Mouse (Mus musculus) liver, adult 2 months (tissue): Measurements from ENCODE around the gene Trim5.
"Not testable (repeated sequence)": the region's sequence is repeated elsewhere in the genome, so short reads cannot be mapped to it uniquely, and the experiment has no call there.

Source experiments
- CTCF ChIP-seq: fragments of 200-500 bp; IDR thresholded peaks from 2 replicates; pipeline ENCODE4 v1.5.1; 2011; ENCODE audit warnings: low read depth, low read length, control low read depth
- POLR2A ChIP-seq: fragments of 200-500 bp; IDR thresholded peaks from 2 replicates; pipeline ENCODE4 v1.6.1; 2011; ENCODE audit warnings: low read length, control low read depth; ENCODE audit not compliant: insufficient read depth; ENCODE audit errors: extremely low read depth

DNA sequence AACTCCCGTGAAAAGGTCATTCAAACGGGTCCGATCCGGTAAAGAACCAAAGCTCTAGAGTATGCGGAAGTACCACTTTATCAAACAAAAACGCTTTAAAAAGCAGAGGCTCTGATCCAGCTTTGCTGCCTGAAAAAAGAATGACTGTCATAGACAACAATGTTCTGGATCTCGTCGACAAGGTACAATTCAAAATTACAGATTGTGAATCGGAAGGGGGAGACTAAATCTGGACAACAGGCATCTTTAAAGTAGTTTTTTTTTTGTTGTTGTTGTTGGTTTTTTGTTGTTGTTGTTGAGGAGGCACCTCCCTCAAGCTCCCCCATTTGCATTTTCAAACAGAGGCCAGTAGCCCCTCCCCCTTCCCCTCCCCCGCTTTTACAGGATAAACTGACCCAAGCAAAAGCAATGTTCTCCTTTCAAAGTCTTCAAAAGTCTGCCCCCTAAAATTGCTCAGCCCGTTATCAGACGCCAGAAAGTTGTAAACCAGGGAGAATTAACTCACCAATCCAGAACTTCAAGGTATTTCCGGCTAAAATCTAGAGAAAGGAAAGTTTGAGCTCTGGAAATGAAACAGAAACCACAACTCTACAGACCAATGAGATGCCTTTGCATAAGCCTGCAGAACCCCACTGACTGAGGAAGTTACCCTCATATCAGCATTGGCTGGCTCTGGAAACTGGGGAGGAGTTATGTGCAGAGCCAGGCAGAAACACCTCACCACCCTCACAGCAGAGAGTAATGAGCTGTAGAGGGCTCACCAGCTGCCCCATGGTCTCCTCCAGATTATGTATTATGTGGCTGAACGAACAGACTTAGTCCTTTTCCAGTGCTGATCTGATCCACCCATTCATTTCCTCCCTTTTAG, at the start of gene Trim5:
- not testable (repeated sequence) for TF ChIP-seq CTCF, POLR2A
